Mouse (Mus musculus) stomach, postnatal 0 days (tissue): Measurements from ENCODE around the gene Mfsd6l. TPM values are rescaled to one million over a fixed set of nuclear protein-coding genes. Genes with fewer than 3 reads are reported as not detected.

Source experiments
- ATAC-seq: fragments of 200-750 bp; cut with Nextera tagmentation; 2 replicates; pipeline ENCODE4 v1.8.0; 2017; ENCODE audit not compliant: low FRiP score, low TSS enrichment
- DNase-seq: peaks from one replicate; pipeline ENCODE4 v3.0.0-alpha.2; 2016; ENCODE audit warnings: low spot score
- H3K27ac ChIP-seq: fragments of 300-500 bp; sonication (generic); replicated peaks from 2 replicates; pipeline ENCODE4 v1.5.1; 2014; ENCODE audit warnings: mild to moderate bottlenecking, control low read depth
- H3K27me3 ChIP-seq: fragments of 300-500 bp; sonication (generic); 2 replicates; pipeline ENCODE4 v1.6.1; 2014; ENCODE audit warnings: low read length; ENCODE audit not compliant: control insufficient read depth, insufficient read depth
- H3K36me3 ChIP-seq: fragments of 300-500 bp; sonication (generic); 2 replicates; pipeline ENCODE4 v1.6.1; 2014; ENCODE audit warnings: low read length, mixed read lengths; ENCODE audit not compliant: control insufficient read depth, insufficient read depth
- H3K4me1 ChIP-seq: fragments of 300-500 bp; sonication (generic); replicated peaks from 2 replicates; pipeline ENCODE4 v1.6.1; 2014; ENCODE audit warnings: antibody characterized with exemption; ENCODE audit not compliant: control insufficient read depth, insufficient read depth
- H3K4me2 ChIP-seq: fragments of 300-500 bp; sonication (generic); replicated peaks from 2 replicates; pipeline ENCODE4 v1.6.1; 2014; ENCODE audit warnings: low read depth, mild to moderate bottlenecking, control low read depth, moderate library complexity
- H3K4me3 ChIP-seq: fragments of 300-500 bp; sonication (generic); 2 replicates; pipeline ENCODE4 v1.5.1; 2014; ENCODE audit warnings: low read depth, low read length, control low read depth
- H3K9ac ChIP-seq: fragments of 300-500 bp; sonication (generic); 2 replicates; pipeline ENCODE4 v1.6.1; 2014; ENCODE audit warnings: mild to moderate bottlenecking, low read length, control low read depth, mixed read lengths
- H3K9me3 ChIP-seq: fragments of 300-500 bp; sonication (generic); 2 replicates; pipeline ENCODE4 v1.6.1; 2016; ENCODE audit warnings: low read length; ENCODE audit not compliant: control insufficient read depth
- CTCF ChIP-seq: IDR thresholded peaks from 2 replicates; pipeline ENCODE4 v1.5.1; 2016; ENCODE audit warnings: antibody characterized with exemption, low read depth, mild to moderate bottlenecking, moderate library complexity
- EP300 ChIP-seq: optimal IDR thresholded peaks from 2 replicates; pipeline ENCODE3; 2016; ENCODE audit warnings: antibody characterized with exemption
- WGBS: fragments of 180-500 bp; shearing (Covaris S2); extraction: QIAGEN DNeasy Blood & Tissue Kit; methylation state at CpG from one replicate; pipeline ENCODE4 v1.1.7; 2014; 5-methylcytosine and 5-hydroxymethylcytosine counted together
- polyA plus RNA-seq: library from polyadenylated mRNA; unstranded; fragments of >200 nt; fragmentation: Nextera tagmentation; extraction: Ambion mirVana; gene quantifications from 2 replicates; pipeline ENCODE4 v1.2.1, GENCODE M21; 2015

Mfsd6l gene
- polyA plus RNA-seq, 1 experiment from 2014 or later: 3.7 TPM

- TF ChIP-seq CTCF: no peak
- TF ChIP-seq EP300: no peak
- no peaks in the 10 kb centered on the region for H3K27me3 ChIP-seq
- WGBS: 62% methylated on average over 5 of the region's 5 CpGs
- H3K9ac ChIP-seq: no peak overlapping the region
- H3K36me3 ChIP-seq: no peaks in the 10 kb centered on the region
- DNase-seq: no peak
- H3K4me1 ChIP-seq: no peaks in the 10 kb centered on the region; the same call in 1 of the 2 replicates
- no peaks in the 10 kb centered on the region for H3K9me3 ChIP-seq
- ATAC-seq: no peak
- no peak overlapping the region for H3K4me2 ChIP-seq
- H3K27ac ChIP-seq: no peak overlapping the region
- H3K4me3 ChIP-seq: no peak overlapping the region
Observed at GRCm38 (mm10) chr11:68532773-68533172, 23.2 kb upstream of the Mfsd6l start.

GRCm38 (mm10) chr11:68533971-68534475 lies 22.0 kb upstream of the Mfsd6l start:
- H3K9me3 ChIP-seq: no peaks in the 10 kb centered on the region
- H3K4me3 ChIP-seq: no peak overlapping the region
- no peak overlapping the region for H3K9ac ChIP-seq
- no peak for DNase-seq
- H3K4me1 ChIP-seq: no peaks in the 10 kb centered on the region; the same call in 1 of the 2 replicates
- no peak overlapping the region for H3K4me2 ChIP-seq
- no peaks in the 10 kb centered on the region for H3K36me3 ChIP-seq
- ATAC-seq: no peak
- no peak for TF ChIP-seq CTCF
- TF ChIP-seq EP300: no peak
- H3K27me3 ChIP-seq: no peaks in the 10 kb centered on the region
- WGBS: 84% methylated on average over 6 of the region's 6 CpGs
- no peak overlapping the region for H3K27ac ChIP-seq

- H3K4me2 ChIP-seq: no peak overlapping the region
- H3K36me3 ChIP-seq: no peaks in the 10 kb centered on the region
- no peaks in the 10 kb centered on the region for H3K9me3 ChIP-seq
- H3K27me3 ChIP-seq: no peaks in the 10 kb centered on the region
- WGBS: 65% methylated on average over 4 of the region's 4 CpGs
- TF ChIP-seq EP300 (no peak), CTCF (no peak)
- no peaks in the 10 kb centered on the region; the same call in 1 of the 2 replicates for H3K4me1 ChIP-seq
- DNase-seq (no peak), ATAC-seq (no peak)
- H3K4me3 ChIP-seq: no peak overlapping the region
- H3K27ac ChIP-seq: no peak overlapping the region
- H3K9ac ChIP-seq: no peak overlapping the region
Observed at GRCm38 (mm10) chr11:68536026-68536425, 20.0 kb upstream of the Mfsd6l start.

- no peaks in the 10 kb centered on the region for H3K9me3 ChIP-seq
- DNase-seq (peak; percentile 36), ATAC-seq (no peak)
- no peaks in the 10 kb centered on the region; the same call in 1 of the 2 replicates for H3K4me1 ChIP-seq
- 26% methylated on average over 4 of the region's 4 CpGs for whole genome bisulfite sequencing
- H3K4me2 ChIP-seq: no peak overlapping the region
- no peaks in the 10 kb centered on the region for H3K27me3 ChIP-seq
- no peak overlapping the region for H3K9ac ChIP-seq
- TF ChIP-seq CTCF (no peak), EP300 (no peak)
- no peaks in the 10 kb centered on the region for H3K36me3 ChIP-seq
- no peak overlapping the region for H3K27ac ChIP-seq
- no peak overlapping the region for H3K4me3 ChIP-seq
Observed at GRCm38 (mm10) chr11:68536465-68536864, 19.5 kb upstream of the Mfsd6l start.

- 55% methylated on average over 5 of the region's 5 CpGs for WGBS
- H3K36me3 ChIP-seq: no peaks in the 10 kb centered on the region
- ATAC-seq (no peak), DNase-seq (no peak)
- no peak overlapping the region for H3K9ac ChIP-seq
- H3K27me3 ChIP-seq: no peaks in the 10 kb centered on the region
- H3K4me1 ChIP-seq: no peaks in the 10 kb centered on the region
- no peak overlapping the region for H3K4me3 ChIP-seq
- no peak overlapping the region for H3K27ac ChIP-seq
- TF ChIP-seq CTCF: no peak
- TF ChIP-seq EP300: no peak
- H3K4me2 ChIP-seq: no peak overlapping the region
- H3K9me3 ChIP-seq: no peaks in the 10 kb centered on the region
Observed at GRCm38 (mm10) chr11:68539621-68540020, 16.4 kb upstream of the Mfsd6l start.

GRCm38 (mm10) chr11:68544554-68544953 lies 11.4 kb upstream of the Mfsd6l start:
- no peak for ATAC-seq
- H3K9ac ChIP-seq: no peak overlapping the region
- peak; percentile 58 for DNase-seq
- no peaks in the 10 kb centered on the region for H3K9me3 ChIP-seq
- WGBS: 20% methylated on average over 8 of the region's 8 CpGs
- H3K27me3 ChIP-seq: no peaks in the 10 kb centered on the region
- H3K4me3 ChIP-seq: no peak overlapping the region
- no peaks in the 10 kb centered on the region for H3K4me1 ChIP-seq
- H3K36me3 ChIP-seq: no peaks in the 10 kb centered on the region
- no peak overlapping the region for H3K4me2 ChIP-seq
- peak; percentile 84 for TF ChIP-seq CTCF
- TF ChIP-seq EP300: no peak
- no peak overlapping the region for H3K27ac ChIP-seq
